Mouse (Mus musculus): Measurements from ENCODE around the gene Lpar3. TPM values are rescaled to one million over a fixed set of nuclear protein-coding genes. Genes with fewer than 3 reads are reported as not detected.

Lpar3 gene
- polyA plus RNA-seq, 1 experiment from 2014 or later, result 39.9 TPM

DNA sequence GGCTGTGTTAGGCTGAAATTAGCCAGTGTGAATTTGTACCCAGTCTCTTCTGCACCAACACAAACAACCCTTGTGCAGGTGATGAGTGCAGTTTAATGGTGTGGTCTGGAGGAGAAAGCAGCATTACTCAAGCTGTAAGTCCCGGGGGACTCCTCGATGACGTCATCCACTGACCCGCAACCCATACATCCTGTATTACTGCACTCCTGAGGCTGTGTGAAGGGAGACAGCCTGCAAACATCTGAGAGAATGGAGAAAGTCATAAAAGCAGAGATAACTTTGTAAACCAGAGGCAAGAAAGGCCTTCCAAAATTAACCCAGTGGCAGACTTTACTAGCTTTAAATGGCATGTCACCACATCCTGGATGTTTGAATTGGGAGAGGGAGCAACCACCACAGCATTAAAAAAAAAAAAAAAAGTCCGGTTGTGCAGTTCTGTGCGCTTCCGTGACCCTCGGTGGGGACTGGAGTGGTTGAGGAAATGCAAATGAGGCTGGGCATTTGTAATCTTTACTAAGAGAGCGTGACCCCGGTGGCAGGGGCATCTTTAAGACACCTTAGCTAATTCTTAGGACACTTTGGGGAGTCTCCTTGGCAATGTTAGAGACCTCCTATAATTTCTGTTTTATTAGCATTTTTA, 36.8 kb downstream of the Lpar3 start:
- ATAC-seq (replicated peaks; ENCODE audit: insufficient number of reproducible peaks, low FRiP score, low TSS enrichment), result no peak
- Histone ChIP-seq H3K36me3 (ENCODE audit: control insufficient read depth, insufficient read depth, low read length) (no peaks in the 10 kb centered on the region), H3K4me3 (ENCODE audit: low read depth, low read length) (no peak overlapping the region), H3K9ac (ENCODE audit: low read depth, low read length) (no peak overlapping the region), H3K4me2 (no peak overlapping the region), H3K27ac (ENCODE audit: low read depth, low read length) (no peak overlapping the region), H3K4me1 (ENCODE audit: control insufficient read depth, insufficient read depth, low read length) (peaks cover 38% of the 10 kb centered on the region), H3K9me3 (replicated peaks; ENCODE audit: control insufficient read depth, low read length) (no peaks in the 10 kb centered on the region), H3K27me3 (ENCODE audit: control insufficient read depth, insufficient read depth, low read length) (no peaks in the 10 kb centered on the region)
- WGBS (ENCODE audit: insufficient replicate concordance), result 57% methylated on average over 10 of the region's 10 CpGs

DNA sequence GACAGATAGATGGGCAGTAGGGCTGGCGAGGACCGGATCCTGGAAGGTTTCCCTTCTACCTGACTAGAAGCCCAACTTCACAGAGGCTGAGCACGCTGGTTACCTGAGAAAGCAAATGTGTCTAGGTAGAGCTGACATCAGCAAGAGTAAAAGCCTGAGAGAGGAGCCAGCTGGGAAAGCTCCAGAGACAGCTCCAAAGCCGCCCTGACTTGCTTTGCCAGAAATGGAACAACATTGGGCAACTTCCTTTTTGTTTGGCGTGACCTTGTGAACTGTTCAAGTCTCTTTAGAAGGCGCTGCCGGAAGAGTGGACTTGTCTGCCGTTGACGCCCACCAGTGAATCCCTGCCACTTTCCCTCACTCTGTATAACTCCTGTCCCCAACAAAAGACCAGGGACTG, 39.4 kb downstream of the Lpar3 start:
- no peak for ATAC-seq (replicated peaks; ENCODE audit: insufficient number of reproducible peaks, low FRiP score, low TSS enrichment)
- WGBS (ENCODE audit: insufficient replicate concordance), result 72% methylated on average over 9 of the region's 9 CpGs
- Histone ChIP-seq H3K9ac (ENCODE audit: low read depth, low read length) (no peak overlapping the region), H3K4me2 (no peak overlapping the region), H3K4me3 (ENCODE audit: low read depth, low read length) (no peak overlapping the region), H3K27ac (ENCODE audit: low read depth, low read length) (no peak overlapping the region), H3K4me1 (ENCODE audit: control insufficient read depth, insufficient read depth, low read length) (peaks cover 33% of the 10 kb centered on the region), H3K36me3 (ENCODE audit: control insufficient read depth, insufficient read depth, low read length) (no peaks in the 10 kb centered on the region), H3K27me3 (ENCODE audit: control insufficient read depth, insufficient read depth, low read length) (no peaks in the 10 kb centered on the region), H3K9me3 (replicated peaks; ENCODE audit: control insufficient read depth, low read length) (no peaks in the 10 kb centered on the region)

DNA sequence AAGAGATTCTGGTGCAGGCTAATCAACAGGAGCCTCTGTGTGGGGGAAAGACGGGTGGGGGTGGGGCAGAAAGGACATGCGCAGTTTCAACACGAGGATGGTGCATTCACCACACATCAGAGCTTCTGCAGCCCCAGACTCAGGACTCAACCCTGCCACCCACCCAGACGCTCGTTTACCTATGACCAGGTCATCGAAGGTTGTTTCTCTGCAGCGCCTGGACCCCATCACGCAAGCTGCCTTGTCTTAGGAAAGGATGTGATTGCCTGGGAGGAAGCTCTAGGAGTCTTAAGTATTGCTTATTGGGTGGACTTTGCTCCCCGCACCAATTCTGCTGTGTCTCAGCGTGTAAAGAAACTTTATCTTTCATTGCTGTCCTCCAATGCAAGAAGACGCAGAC, 40.1 kb downstream of the Lpar3 start:
- Histone ChIP-seq H3K27me3 (ENCODE audit: control insufficient read depth, insufficient read depth, low read length) (no peaks in the 10 kb centered on the region), H3K9me3 (replicated peaks; ENCODE audit: control insufficient read depth, low read length) (no peaks in the 10 kb centered on the region), H3K27ac (ENCODE audit: low read depth, low read length) (no peak overlapping the region), H3K4me1 (ENCODE audit: control insufficient read depth, insufficient read depth, low read length) (peaks cover 33% of the 10 kb centered on the region), H3K4me3 (ENCODE audit: low read depth, low read length) (no peak overlapping the region), H3K4me2 (no peak overlapping the region), H3K36me3 (ENCODE audit: control insufficient read depth, insufficient read depth, low read length) (0 out of 2 replicates have a peak, but pooled peaks cover 2% of the 10 kb centered on the region), H3K9ac (ENCODE audit: low read depth, low read length) (no peak overlapping the region)
- no peak for ATAC-seq (replicated peaks; ENCODE audit: insufficient number of reproducible peaks, low FRiP score, low TSS enrichment)
- WGBS (ENCODE audit: insufficient replicate concordance), result 67% methylated on average over 11 of the region's 11 CpGs

DNA sequence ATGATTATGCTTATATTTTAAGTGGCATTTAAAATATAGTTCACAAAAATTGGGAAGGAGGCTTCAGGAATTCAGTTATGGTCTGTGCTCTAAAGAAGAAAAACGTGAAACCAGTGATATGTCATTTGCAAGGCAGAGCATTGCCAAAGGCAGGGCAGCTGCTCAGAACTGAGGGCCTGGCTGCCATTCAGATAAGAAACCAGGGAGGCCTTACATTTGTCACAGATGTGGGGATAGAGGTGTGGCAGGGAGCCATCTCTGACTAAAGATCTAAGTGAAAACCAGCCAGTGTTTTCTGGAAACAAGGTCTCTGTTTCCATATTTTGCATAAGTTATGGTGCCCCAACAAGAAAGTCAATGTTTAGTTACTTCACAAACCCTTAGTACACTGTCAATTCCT, 41.8 kb downstream of the Lpar3 start:
- Histone ChIP-seq H3K9me3 (replicated peaks; ENCODE audit: control insufficient read depth, low read length) (no peaks in the 10 kb centered on the region), H3K36me3 (ENCODE audit: control insufficient read depth, insufficient read depth, low read length) (0 out of 2 replicates have a peak, but pooled peaks cover 2% of the 10 kb centered on the region), H3K27ac (ENCODE audit: low read depth, low read length) (0 out of 2 replicates have a peak overlapping the region, but pooled peaks have one; percentile 29), H3K4me1 (ENCODE audit: control insufficient read depth, insufficient read depth, low read length) (peaks cover 28% of the 10 kb centered on the region), H3K9ac (ENCODE audit: low read depth, low read length) (no peak overlapping the region), H3K27me3 (ENCODE audit: control insufficient read depth, insufficient read depth, low read length) (no peaks in the 10 kb centered on the region), H3K4me2 (no peak overlapping the region), H3K4me3 (ENCODE audit: low read depth, low read length) (no peak overlapping the region)
- no peak for ATAC-seq (replicated peaks; ENCODE audit: insufficient number of reproducible peaks, low FRiP score, low TSS enrichment)
- WGBS (ENCODE audit: insufficient replicate concordance), result 24% methylated on average over 1 of the region's 1 CpGs

DNA sequence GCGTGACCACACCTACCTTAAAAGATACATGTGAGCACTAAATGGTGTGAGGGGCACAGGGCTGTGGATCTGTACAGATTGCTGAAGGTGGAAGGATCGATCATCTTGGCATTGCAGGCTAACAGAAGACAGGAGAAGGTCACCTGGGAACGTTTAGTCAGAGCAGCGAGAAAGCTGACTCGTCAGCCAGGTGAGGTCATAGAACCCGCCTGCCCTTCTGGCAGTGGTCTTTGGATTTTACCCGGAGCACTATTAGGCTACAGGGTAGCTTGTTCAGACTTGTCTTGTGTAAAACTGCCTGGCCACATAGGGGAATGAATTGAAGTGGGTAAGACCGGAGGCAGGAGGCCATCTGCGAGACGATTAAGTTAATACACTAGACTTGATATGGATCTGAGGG, 43.4 kb downstream of the Lpar3 start:
- 0 out of 2 replicates have a peak, but pooled peaks cover 2% of the 10 kb centered on the region for H3K36me3 ChIP-seq (ENCODE audit: control insufficient read depth, insufficient read depth, low read length)
- 77% methylated on average over 10 of the region's 10 CpGs for WGBS (ENCODE audit: insufficient replicate concordance)
- no peak overlapping the region for H3K9ac ChIP-seq (ENCODE audit: low read depth, low read length)
- H3K4me3 ChIP-seq (ENCODE audit: low read depth, low read length), result no peak overlapping the region
- no peak overlapping the region for H3K27ac ChIP-seq (ENCODE audit: low read depth, low read length)
- peaks cover 27% of the 10 kb centered on the region for H3K4me1 ChIP-seq (ENCODE audit: control insufficient read depth, insufficient read depth, low read length)
- ATAC-seq (replicated peaks; ENCODE audit: insufficient number of reproducible peaks, low FRiP score, low TSS enrichment), result no peak; the same call in 1 of the 2 replicates
- H3K4me2 ChIP-seq, result no peak overlapping the region
- no peaks in the 10 kb centered on the region for H3K27me3 ChIP-seq (ENCODE audit: control insufficient read depth, insufficient read depth, low read length)
- H3K9me3 ChIP-seq (replicated peaks; ENCODE audit: control insufficient read depth, low read length), result no peaks in the 10 kb centered on the region

DNA sequence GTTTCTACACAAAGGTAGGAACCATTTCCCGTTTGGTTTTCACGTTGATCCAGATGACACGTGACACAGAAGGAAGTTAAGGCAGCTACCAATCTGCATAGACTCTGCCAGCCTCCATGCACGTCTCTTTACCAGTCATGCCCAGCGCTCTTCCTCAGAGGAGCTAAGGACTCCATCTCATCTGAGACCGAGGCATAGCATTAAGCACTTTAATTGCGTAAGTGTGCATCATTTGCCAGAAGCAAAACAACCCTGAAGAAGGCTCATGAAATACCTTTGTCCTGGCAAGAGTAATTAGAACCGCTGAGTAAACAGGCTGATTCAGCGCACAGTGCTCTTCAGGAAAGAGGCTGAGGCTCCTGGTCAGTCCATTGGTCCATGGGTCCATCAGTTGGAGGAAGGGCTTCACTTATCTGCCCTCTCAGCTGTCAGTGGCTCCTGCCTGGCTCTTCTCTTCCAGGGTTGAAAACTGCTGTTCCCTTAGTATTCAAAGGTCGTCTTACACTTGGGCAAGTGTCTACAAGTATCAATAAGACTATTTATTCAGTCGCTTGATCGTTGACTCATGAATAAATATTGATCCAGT, 44.9 kb downstream of the Lpar3 start:
- Histone ChIP-seq H3K27ac (ENCODE audit: low read depth, low read length) (no peak overlapping the region), H3K9me3 (replicated peaks; ENCODE audit: control insufficient read depth, low read length) (no peaks in the 10 kb centered on the region), H3K4me3 (ENCODE audit: low read depth, low read length) (no peak overlapping the region), H3K36me3 (ENCODE audit: control insufficient read depth, insufficient read depth, low read length) (0 out of 2 replicates have a peak, but pooled peaks cover 2% of the 10 kb centered on the region), H3K9ac (ENCODE audit: low read depth, low read length) (no peak overlapping the region), H3K27me3 (ENCODE audit: control insufficient read depth, insufficient read depth, low read length) (no peaks in the 10 kb centered on the region), H3K4me1 (ENCODE audit: control insufficient read depth, insufficient read depth, low read length) (peaks cover 24% of the 10 kb centered on the region), H3K4me2 (no peak overlapping the region)
- WGBS (ENCODE audit: insufficient replicate concordance), result 67% methylated on average over 12 of the region's 12 CpGs
- no peak for ATAC-seq (replicated peaks; ENCODE audit: insufficient number of reproducible peaks, low FRiP score, low TSS enrichment)

DNA sequence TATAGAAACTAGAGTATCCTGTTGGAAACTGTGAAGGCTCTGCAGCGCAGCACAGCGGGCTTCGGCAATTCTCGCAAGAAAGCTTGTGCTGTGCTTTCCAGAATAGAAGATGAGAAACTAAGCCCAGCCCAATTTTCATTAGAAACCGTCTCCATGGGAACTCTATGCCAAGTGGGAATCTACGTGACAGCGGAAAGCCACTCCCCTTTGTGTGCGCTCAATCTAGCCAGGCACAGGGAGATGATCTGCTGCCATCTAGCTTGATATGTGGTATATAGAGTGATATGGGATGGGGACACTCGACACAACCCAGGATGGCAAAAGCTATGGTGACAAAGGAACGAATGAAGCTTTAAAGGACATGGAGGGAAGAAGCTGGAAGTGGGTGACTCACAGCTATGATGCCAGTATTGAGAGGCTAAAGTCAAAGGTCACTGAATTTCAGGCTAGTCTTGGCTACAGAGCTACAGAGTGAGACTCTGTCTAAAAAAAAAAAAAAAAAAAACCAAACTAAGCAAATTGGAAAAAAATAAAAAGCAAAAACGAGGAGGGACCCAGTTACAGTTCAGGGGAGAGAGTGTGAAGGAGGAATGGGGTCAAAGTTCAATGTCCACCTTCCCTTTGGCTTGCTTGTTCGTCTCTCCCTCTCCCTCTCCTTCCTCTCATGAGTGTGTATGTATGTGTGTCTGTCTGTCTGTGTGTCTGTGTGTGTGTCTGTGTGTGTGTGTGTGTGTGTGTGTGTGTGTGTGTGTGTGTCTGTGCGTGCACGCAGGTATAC, 47.5 kb downstream of the Lpar3 start:
- Histone ChIP-seq H3K4me1 (ENCODE audit: control insufficient read depth, insufficient read depth, low read length) (peaks cover 9% of the 10 kb centered on the region), H3K4me2 (no peak overlapping the region), H3K9ac (ENCODE audit: low read depth, low read length) (no peak overlapping the region), H3K27me3 (ENCODE audit: control insufficient read depth, insufficient read depth, low read length) (no peaks in the 10 kb centered on the region), H3K9me3 (replicated peaks; ENCODE audit: control insufficient read depth, low read length) (no peaks in the 10 kb centered on the region), H3K27ac (ENCODE audit: low read depth, low read length) (no peak overlapping the region), H3K4me3 (ENCODE audit: low read depth, low read length) (no peak overlapping the region), H3K36me3 (ENCODE audit: control insufficient read depth, insufficient read depth, low read length) (0 out of 2 replicates have a peak, but pooled peaks cover 2% of the 10 kb centered on the region)
- ATAC-seq (replicated peaks; ENCODE audit: insufficient number of reproducible peaks, low FRiP score, low TSS enrichment), result 0 out of 2 replicates have a peak, but pooled peaks have one; percentile 14
- WGBS (ENCODE audit: insufficient replicate concordance), result 81% methylated on average over 14 of the region's 14 CpGs

DNA sequence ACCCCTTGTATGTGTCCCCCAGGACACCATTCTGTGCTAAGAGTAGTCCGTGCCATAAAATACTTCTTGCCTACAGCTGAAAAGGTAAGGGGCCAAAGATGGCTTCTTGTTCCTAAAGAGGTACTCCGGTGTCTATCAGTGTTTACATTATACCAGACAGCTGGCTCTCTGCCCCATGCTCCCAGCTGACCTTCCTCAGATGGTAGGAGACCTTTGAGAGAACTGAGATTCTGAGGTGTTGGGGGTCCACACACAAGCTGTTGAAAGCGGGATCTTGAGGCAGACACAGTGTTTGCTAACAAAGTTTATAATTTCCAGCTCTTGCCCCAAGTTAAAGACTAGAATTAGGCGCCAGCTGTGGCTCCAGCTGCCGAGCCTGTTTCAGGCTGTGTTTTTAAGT, 53.7 kb downstream of the Lpar3 start:
- Histone ChIP-seq H3K36me3 (ENCODE audit: control insufficient read depth, insufficient read depth, low read length) (no peaks in the 10 kb centered on the region), H3K27ac (ENCODE audit: low read depth, low read length) (peak overlapping the region; percentile 22; the same call in 1 of the 2 replicates), H3K9ac (ENCODE audit: low read depth, low read length) (no peak overlapping the region), H3K4me3 (ENCODE audit: low read depth, low read length) (no peak overlapping the region), H3K27me3 (ENCODE audit: control insufficient read depth, insufficient read depth, low read length) (no peaks in the 10 kb centered on the region), H3K4me1 (ENCODE audit: control insufficient read depth, insufficient read depth, low read length) (peaks cover 45% of the 10 kb centered on the region), H3K4me2 (no peak overlapping the region), H3K9me3 (replicated peaks; ENCODE audit: control insufficient read depth, low read length) (no peaks in the 10 kb centered on the region)
- ATAC-seq (replicated peaks; ENCODE audit: insufficient number of reproducible peaks, low FRiP score, low TSS enrichment), result no peak
- WGBS (ENCODE audit: insufficient replicate concordance), result 43% methylated on average over 5 of the region's 5 CpGs

Measured in heart, embryonic 11.5 days (tissue).